Mouse (Mus musculus) heart, postnatal 0 days (tissue): Measurements from ENCODE around the gene Sstr4.

ENCODE experiments used
- CTCF ChIP-seq: IDR thresholded peaks from 2 replicates; pipeline ENCODE4 v1.5.1; 2016; ENCODE audit warnings: antibody characterized with exemption, control low read depth, low read depth
- EP300 ChIP-seq: IDR thresholded peaks from 2 replicates; pipeline ENCODE4 v1.6.1; 2016; ENCODE audit warnings: antibody characterized with exemption, low read depth

- TF ChIP-seq CTCF (no peak), EP300 (no peak)
These were observed 21.5 kb upstream of the Sstr4 start for GRCm38 (mm10) chr2:148373602-148374071.
